Mouse (Mus musculus) spleen, adult 2 months (tissue): ENCODE data around the gene Tox3.

ENCODE experiments used
- CTCF ChIP-seq: fragments of 200-500 bp; IDR thresholded peaks from 2 replicates; pipeline ENCODE4 v1.5.1; 2011; ENCODE audit warnings: mild to moderate bottlenecking, inconsistent platforms; ENCODE audit not compliant: insufficient read depth, insufficient read length, insufficient replicate concordance; ENCODE audit errors: extremely low read depth
- POLR2A ChIP-seq: fragments of 200-500 bp; IDR thresholded peaks from 2 replicates; pipeline ENCODE4 v1.6.1; 2011; ENCODE audit warnings: low read depth, low read length, inconsistent platforms

- TF ChIP-seq POLR2A: no peak
- no peak for TF ChIP-seq CTCF
Observed at GRCm38 (mm10) chr8:90242351-90242750, 105.8 kb downstream of the Tox3 start.
